Mouse (Mus musculus) heart, postnatal 36 days (tissue): Measurements from ENCODE around the gene Cdr1. TPM values are rescaled to one million over a fixed set of nuclear protein-coding genes. Genes with fewer than 3 reads are reported as not detected.

Source experiments
- DNase-seq, 2 experiments: peaks; one replicate each; pipeline ENCODE4 v3.0.0; 2021 to 2022
- intact Hi-C: fragments of 180-260 bp; cut with DNase I; formaldehyde crosslinking; loops from one replicate; pipeline ENCODE4 v1.15.1; 2025
- microRNA-seq, 2 experiments: library from miRNA; unstranded; fragments of <30 nt; microRNA quantifications; one replicate each; pipeline ENCODE4 v1.2.0; 2021; ENCODE audit warnings: borderline number of aligned reads in 2 of 2
- total RNA-seq, 2 experiments: library from RNA; stranded (reverse); gene quantifications; 2 replicates each; pipeline ENCODE4 v1.2.3; 2021

The Cdr1 gene
- total RNA-seq, result not detected

GRCm38 (mm10) chrX:61185458-61185857 lies at the start of gene Cdr1:
Gene Cdr1, minus strand, starts transcription at chrX:61185558.
- intact Hi-C loops, result no loop called here
- DNase-seq, result no peak

- intact Hi-C loops, result no loop called here
- no peak for DNase-seq
Observed at GRCm38 (mm10) chrX:61185869-61186268, 511 bp upstream of the Cdr1 start.

- DNase-seq, result no peak
- intact Hi-C loops, result no loop called here
Observed at GRCm38 (mm10) chrX:61166519-61166918, 18.8 kb downstream of the Cdr1 start.

GRCm38 (mm10) chrX:61161249-61161648 lies 24.1 kb downstream of the Cdr1 start:
- intact Hi-C loops, result no loop called here
- DNase-seq, result no peak

GRCm38 (mm10) chrX:61154657-61155256 lies 30.6 kb downstream of the Cdr1 start:
- no peak for DNase-seq
- intact Hi-C loops, result no loop called here

- intact Hi-C loops, result no loop called here
- no peak for DNase-seq
Observed at GRCm38 (mm10) chrX:61154246-61154645, 31.1 kb downstream of the Cdr1 start.

- intact Hi-C loops, result no loop called here
- no peak for DNase-seq
Observed at GRCm38 (mm10) chrX:61146569-61146968, 38.8 kb downstream of the Cdr1 start.

GRCm38 (mm10) chrX:61145416-61145815 lies 39.9 kb downstream of the Cdr1 start:
- DNase-seq, result no peak
- intact Hi-C loops, result no loop called here

GRCm38 (mm10) chrX:61134592-61134991 lies 50.8 kb downstream of the Cdr1 start:
- no peak for DNase-seq
- intact Hi-C loops, result no loop called here

Small RNA genes lying within 50 kb of the gene (microRNA-seq; reads per million reads assigned to microRNA genes)
- 0 reads per million in 2 experiments for gene Gm24396
